Mouse (Mus musculus) embryo, embryonic 10.5 days (tissue): Measurements from ENCODE around the gene Tmpo.

Experiments used
- DNase-seq: peaks from one replicate; pipeline ENCODE4 v3.0.0-alpha.2; 2015; ENCODE audit warnings: low spot score

The Tmpo gene

DNA sequence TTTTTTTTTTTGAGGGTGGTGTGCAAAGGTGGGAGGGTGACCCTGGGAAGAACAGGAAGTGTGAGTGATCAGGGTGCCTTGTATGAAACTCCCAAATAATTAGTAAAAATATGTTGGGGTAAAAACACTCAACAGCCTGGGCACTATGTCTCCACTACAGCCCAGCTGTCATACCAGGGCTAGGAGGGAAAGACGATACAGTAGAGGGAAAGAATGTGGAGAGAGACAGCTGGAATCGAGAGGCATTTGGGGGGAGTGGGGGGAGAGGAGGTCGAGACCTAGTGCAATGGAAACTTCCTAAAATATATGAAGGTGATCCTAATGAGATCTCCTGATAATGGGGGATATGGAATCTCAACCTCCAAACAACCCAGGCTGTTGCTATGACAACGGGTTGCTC lies 71.3 kb downstream of the Tmpo start:
- no peak for DNase-seq

DNA sequence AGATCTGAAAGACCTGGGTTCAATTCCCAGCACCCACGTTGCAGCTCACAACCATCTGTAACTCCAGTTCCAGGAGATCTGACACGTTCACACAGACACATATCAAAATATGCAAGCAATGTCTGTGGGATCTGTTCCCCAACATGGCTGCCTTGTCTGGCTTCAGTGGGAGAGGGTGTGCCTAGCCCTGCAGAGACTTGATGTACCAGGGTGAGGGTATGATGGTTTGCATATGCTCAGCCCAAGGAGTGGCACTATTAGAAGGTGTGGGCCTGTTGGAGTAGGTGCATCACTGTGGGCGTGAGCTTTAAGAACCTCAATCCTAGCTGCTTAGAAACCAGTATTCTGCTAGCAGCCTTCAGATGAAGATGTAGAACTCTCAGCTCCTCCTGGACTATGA lies 75.1 kb downstream of the Tmpo start:
- DNase-seq, result no peak

DNA sequence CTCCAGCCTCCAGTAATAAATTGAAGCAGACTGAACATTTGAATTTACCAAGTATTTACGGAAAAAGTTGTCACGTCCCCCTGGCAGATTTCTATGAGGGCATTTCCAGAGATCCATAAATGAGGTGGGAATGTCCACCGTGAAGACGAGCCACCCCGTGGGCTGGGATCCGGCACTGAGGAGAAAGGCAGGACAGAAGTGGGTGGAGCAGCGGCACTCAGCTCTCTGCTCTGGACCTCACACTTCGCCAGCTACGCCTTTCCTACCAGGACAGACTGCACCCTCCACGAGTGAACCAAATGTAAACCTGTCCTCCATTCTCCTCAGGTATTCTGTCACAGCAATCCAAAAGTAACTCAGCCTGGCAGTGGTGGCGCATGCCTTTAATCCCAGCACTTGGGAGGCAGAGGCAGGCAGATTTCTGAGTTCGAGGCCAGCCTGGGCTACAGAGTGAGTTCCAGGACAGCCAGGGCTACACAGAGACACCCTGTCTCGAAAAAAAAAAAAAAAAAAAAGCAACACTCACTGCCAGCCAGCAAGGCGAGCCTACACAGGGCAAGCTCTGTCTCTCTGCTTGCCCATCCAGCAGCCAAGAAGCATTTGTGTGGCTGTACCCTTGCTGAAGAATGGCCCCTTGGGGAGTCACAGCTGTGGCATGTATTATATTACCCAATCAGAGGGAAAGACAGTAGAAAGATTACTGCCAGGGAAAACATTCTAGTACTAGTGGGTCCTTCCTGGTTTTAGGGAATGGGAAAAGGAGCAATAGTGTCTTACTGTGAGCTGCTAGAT lies 78.1 kb downstream of the Tmpo start:
- no peak for DNase-seq

DNA sequence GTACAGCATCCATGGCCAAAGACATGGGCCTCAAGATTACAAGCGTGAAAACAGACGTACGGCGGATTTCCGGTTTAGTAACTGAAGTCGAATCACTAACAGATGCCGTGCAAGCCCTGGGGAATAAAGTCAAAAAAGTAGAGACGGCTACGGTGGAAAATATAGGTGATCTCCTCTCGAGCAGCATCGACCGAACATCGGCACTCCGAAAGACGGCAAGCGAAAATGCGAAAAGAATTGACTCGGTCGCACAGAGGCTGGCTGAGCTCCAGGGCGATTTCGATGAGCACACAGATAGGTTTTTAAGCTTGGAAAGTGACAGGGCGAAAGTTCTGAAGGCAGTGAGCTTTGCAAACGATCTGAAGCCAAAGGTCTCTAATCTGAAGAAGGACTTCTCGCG lies 79.2 kb downstream of the Tmpo start:
- DNase-seq, result no peak

DNA sequence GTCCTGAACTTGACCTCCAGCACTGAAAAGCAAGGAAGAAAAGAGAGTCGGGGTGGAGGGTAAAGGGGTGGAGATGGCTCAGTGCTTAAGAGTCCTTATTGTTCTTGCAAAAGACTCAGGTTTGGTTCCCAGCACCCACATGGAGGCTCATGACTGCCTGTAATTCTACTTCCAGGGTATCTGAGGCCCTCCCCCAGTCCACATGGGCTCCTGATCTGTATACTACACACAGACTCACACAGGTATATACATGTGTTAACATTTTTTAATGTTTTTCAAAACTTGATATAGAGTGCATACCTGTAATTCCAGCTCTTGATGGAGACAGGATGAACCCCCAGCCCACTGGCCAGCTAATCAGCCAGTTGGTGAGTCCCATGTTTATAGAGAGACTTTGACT lies 81.0 kb downstream of the Tmpo start:
- DNase-seq, result no peak

DNA sequence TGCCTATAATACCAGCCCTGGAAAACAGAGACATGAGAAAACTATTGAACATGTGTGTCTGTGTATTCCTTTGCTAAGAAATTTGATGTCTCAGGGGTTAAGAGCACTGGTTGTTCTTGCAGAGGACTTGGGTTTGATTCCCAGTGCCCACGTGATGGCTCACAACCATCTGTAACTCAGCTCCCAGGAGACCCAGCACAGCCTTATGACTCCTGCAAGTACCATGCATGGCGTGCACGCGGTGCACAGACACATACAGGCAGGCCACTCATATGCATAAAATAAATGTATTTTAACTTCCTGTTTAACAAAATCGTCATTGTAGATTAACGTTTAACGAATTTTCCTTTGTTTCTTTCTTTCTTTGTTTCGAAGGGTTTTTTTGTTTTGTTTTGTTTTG lies 83.1 kb downstream of the Tmpo start:
- DNase-seq, result no peak
